In genomic region chr12:34287218-34287617, GRCm38 (mm10) we compare ENCODE assay signal across 29 mouse cellular contexts.
DNase-seq lines count a peak whose midpoint lies in the region; ATAC-seq and TF ChIP-seq lines count a peak whose summit lies in the region.
"Had no signal": no experiment of that assay in that cellular context is flagged by ENCODE, and none has a peak within 500 bp of the region (broad histone marks: within the 10 kb centered on the region; RNA-seq: fewer than 3 reads in every experiment).

No protein-coding gene starts in this region.

- H3K27ac ChIP-seq in kidney, postnatal 0 days, result no peak overlapping the region
- H3K27ac ChIP-seq: forebrain, embryonic 10.5 days; forebrain, embryonic 15.5 days; heart, embryonic 10.5 days; heart, embryonic 15.5 days; hindbrain, embryonic 13.5 days; limb, embryonic 12.5 days; midbrain, embryonic 12.5 days; neural tube, embryonic 12.5 days had no signal

- peak; percentile 55 for DNase-seq in embryo, embryonic 10 days (ENCODE audit: low spot score)
- no peak for DNase-seq in embryo, embryonic 11 days
- peak; percentile 35 for DNase-seq in kidney, postnatal 0 days (ENCODE audit: low spot score)
- no peak for DNase-seq in kidney, adult 11 months
- DNase-seq in lung, postnatal 10 days, result peak; percentile 5
- no peak for DNase-seq in lung, postnatal 25 days (ENCODE audit: low spot score)
- DNase-seq in spleen, adult 12 weeks (ENCODE audit: low spot score), result no peak
- DNase-seq: adrenal gland, adult 2 months; cerebellum, adult 8-10 months; cerebellum, postnatal 25 days; gastrocnemius, postnatal 25 days; heart, adult 11 months; heart, postnatal 4 days; layer of hippocampus, adult 9-11 months; lung, postnatal 36 days; right cerebral cortex, postnatal 4 days; thymus, adult 2 months; thymus, postnatal 36 days had no signal

- no peak overlapping the region for H3K4me2 ChIP-seq in kidney, postnatal 0 days (ENCODE audit: low read length)
- H3K4me2 ChIP-seq: forebrain, embryonic 15.5 days; heart, embryonic 15.5 days; hindbrain, embryonic 13.5 days; limb, embryonic 12.5 days; liver, embryonic 11.5 days; midbrain, embryonic 12.5 days; neural tube, embryonic 12.5 days had no signal

- no peaks in the 10 kb centered on the region for H3K4me1 ChIP-seq in kidney, postnatal 0 days (replicated peaks; ENCODE audit: insufficient read depth, low read length)
- H3K4me1 ChIP-seq: forebrain, embryonic 10.5 days; forebrain, embryonic 15.5 days; heart, embryonic 10.5 days; heart, embryonic 15.5 days; hindbrain, embryonic 13.5 days; limb, embryonic 12.5 days; midbrain, embryonic 12.5 days; neural tube, embryonic 12.5 days had no signal

- H3K27me3 ChIP-seq in kidney, postnatal 0 days (ENCODE audit: insufficient read depth, low read length), result no peaks in the 10 kb centered on the region
- H3K27me3 ChIP-seq: forebrain, embryonic 15.5 days; heart, embryonic 15.5 days; hindbrain, embryonic 13.5 days; limb, embryonic 12.5 days; midbrain, embryonic 12.5 days; neural tube, embryonic 12.5 days had no signal

- 37% methylated on average over 2 of the region's 2 CpGs for WGBS in kidney, postnatal 0 days

- no peak for ATAC-seq in kidney, postnatal 0 days (replicated peaks; ENCODE audit: low FRiP score, low read depth)
- ATAC-seq: forebrain, embryonic 15.5 days; intestine, postnatal 0 days had no signal

- H3K36me3 ChIP-seq in kidney, postnatal 0 days (ENCODE audit: insufficient read depth, low read length), result no peaks in the 10 kb centered on the region
- H3K36me3 ChIP-seq: forebrain, embryonic 10.5 days; forebrain, embryonic 15.5 days; heart, embryonic 10.5 days; heart, embryonic 15.5 days; hindbrain, embryonic 13.5 days; limb, embryonic 12.5 days; midbrain, embryonic 12.5 days; neural tube, embryonic 12.5 days had no signal

- no peak overlapping the region for H3K9ac ChIP-seq in kidney, postnatal 0 days (ENCODE audit: low read depth, low read length)
- H3K9ac ChIP-seq: forebrain, embryonic 15.5 days; heart, embryonic 15.5 days; hindbrain, embryonic 13.5 days; limb, embryonic 12.5 days; midbrain, embryonic 12.5 days; neural tube, embryonic 12.5 days had no signal

- no peak overlapping the region for H3K4me3 ChIP-seq in kidney, postnatal 0 days (replicated peaks; ENCODE audit: low read depth, low read length)
- H3K4me3 ChIP-seq: forebrain, embryonic 10.5 days; forebrain, embryonic 15.5 days; heart, embryonic 10.5 days; heart, embryonic 15.5 days; hindbrain, embryonic 13.5 days; limb, embryonic 12.5 days; midbrain, embryonic 12.5 days; myocyte; neural tube, embryonic 12.5 days had no signal

- no peaks in the 10 kb centered on the region for H3K9me3 ChIP-seq in kidney, postnatal 0 days (replicated peaks; ENCODE audit: low read length)
- H3K9me3 ChIP-seq: forebrain, embryonic 10.5 days; forebrain, embryonic 15.5 days; heart, embryonic 10.5 days; heart, embryonic 15.5 days; hindbrain, embryonic 13.5 days; limb, embryonic 12.5 days; midbrain, embryonic 12.5 days; neural tube, embryonic 12.5 days had no signal

- TF ChIP-seq CTCF in kidney, postnatal 0 days (IDR thresholded peaks at IDR 0.05; ENCODE audit: low read depth), result no peak

Comparison
In these comparisons a context has a peak if more than half of its experiments do, and no peak if none do; other contexts are left out.
1. DNase-seq: peak in embryo, embryonic 10 days (single experiment), kidney, postnatal 0 days (single experiment) and lung, postnatal 10 days (single experiment); none in embryo, embryonic 11 days (single experiment), kidney, adult 11 months (single experiment), lung, postnatal 25 days (single experiment) and spleen, adult 12 weeks (single experiment).